Comparison of ENCODE assay signal across 11 mouse cellular contexts in genomic region chr10:59958458-59958857, GRCm38 (mm10). TPM values are rescaled to one million over a fixed set of nuclear protein-coding genes. Genes with fewer than 3 reads are reported as not detected.
A peak's percentile ranks its signal among the peaks of the same experiment; 100 is the strongest.
DNase-seq lines count a peak whose midpoint lies in the region; ATAC-seq and TF ChIP-seq lines count a peak whose summit lies in the region.
"Had no signal": no experiment of that assay in that cellular context is flagged by ENCODE, and none has a peak within 500 bp of the region (broad histone marks: within the 10 kb centered on the region; RNA-seq: fewer than 3 reads in every experiment).

No protein-coding gene starts in this region.

- ATAC-seq in forebrain, embryonic 14.5 days = peak; percentile 70
- peak; percentile 65 for ATAC-seq in midbrain, embryonic 13.5 days
- ATAC-seq in kidney, embryonic 16.5 days (ENCODE audit: low FRiP score, low TSS enrichment) = no peak
- ATAC-seq: inflammation-experienced regulatory T-cells, adult 6 months had no signal

- 26% methylated on average over 5 of the region's 5 CpGs for WGBS in heart, embryonic 10.5 days
- WGBS in forebrain, embryonic 14.5 days = 14% methylated on average over 5 of the region's 5 CpGs
- 21% methylated on average over 5 of the region's 5 CpGs for WGBS in midbrain, embryonic 13.5 days
- 59% methylated on average over 5 of the region's 5 CpGs for WGBS in kidney, embryonic 16.5 days

- no peaks in the 10 kb centered on the region for H3K36me3 ChIP-seq in heart, embryonic 10.5 days
- H3K36me3 ChIP-seq in E14TG2a.4 (ENCODE audit: insufficient read depth, low read length) = no peaks in the 10 kb centered on the region
- no peaks in the 10 kb centered on the region for H3K36me3 ChIP-seq in forebrain, embryonic 14.5 days (ENCODE audit: control insufficient read depth, insufficient read depth, low read length)
- no peaks in the 10 kb centered on the region for H3K36me3 ChIP-seq in midbrain, embryonic 13.5 days
- H3K36me3 ChIP-seq in kidney, embryonic 16.5 days (ENCODE audit: insufficient read depth, low read length) = no peaks in the 10 kb centered on the region
- H3K36me3 ChIP-seq: liver, embryonic 13.5 days had no signal

- H3K27me3 ChIP-seq in heart, embryonic 10.5 days (ENCODE audit: insufficient read depth, poor library complexity, severe bottlenecking) = peaks cover 40% of the 10 kb centered on the region
- peaks cover 83% of the 10 kb centered on the region for H3K27me3 ChIP-seq in E14TG2a.4 (ENCODE audit: insufficient read depth, low read length)
- H3K27me3 ChIP-seq in forebrain, embryonic 14.5 days (replicated peaks; ENCODE audit: control insufficient read depth, insufficient read depth, low read length) = no peaks in the 10 kb centered on the region
- H3K27me3 ChIP-seq in midbrain, embryonic 13.5 days = no peaks in the 10 kb centered on the region
- 0 out of 2 replicates have a peak, but pooled peaks cover 3% of the 10 kb centered on the region for H3K27me3 ChIP-seq in kidney, embryonic 16.5 days (ENCODE audit: insufficient read depth, low read length)

- no peak overlapping the region for H3K4me3 ChIP-seq in heart, embryonic 10.5 days
- 0 out of 2 replicates have a peak overlapping the region, but pooled peaks have one; percentile 37 for H3K4me3 ChIP-seq in E14TG2a.4 (replicated peaks; ENCODE audit: low read length)
- no peak overlapping the region for H3K4me3 ChIP-seq in forebrain, embryonic 14.5 days (ENCODE audit: low read depth, low read length)
- H3K4me3 ChIP-seq in midbrain, embryonic 13.5 days (replicated peaks) = 0 out of 2 replicates have a peak overlapping the region, but pooled peaks have one; percentile 28
- H3K4me3 ChIP-seq in kidney, embryonic 16.5 days (ENCODE audit: low read length) = no peak overlapping the region
- H3K4me3 ChIP-seq: liver, embryonic 13.5 days had no signal

- H3K27ac ChIP-seq in heart, embryonic 10.5 days = no peak overlapping the region
- peak overlapping the region; percentile 90 for H3K27ac ChIP-seq in forebrain, embryonic 14.5 days (ENCODE audit: low read depth, low read length)
- H3K27ac ChIP-seq in midbrain, embryonic 13.5 days = peak overlapping the region; percentile 88
- no peak overlapping the region for H3K27ac ChIP-seq in kidney, embryonic 16.5 days (ENCODE audit: low read length)
- H3K27ac ChIP-seq: liver, embryonic 13.5 days had no signal

- peaks cover 20% of the 10 kb centered on the region for H3K4me1 ChIP-seq in heart, embryonic 10.5 days
- peaks cover 78% of the 10 kb centered on the region for H3K4me1 ChIP-seq in E14TG2a.4 (replicated peaks; ENCODE audit: low read depth, low read length)
- H3K4me1 ChIP-seq in forebrain, embryonic 14.5 days (ENCODE audit: control insufficient read depth, insufficient read depth, low read length) = peaks cover 32% of the 10 kb centered on the region
- H3K4me1 ChIP-seq in midbrain, embryonic 13.5 days (replicated peaks) = peaks cover 38% of the 10 kb centered on the region
- H3K4me1 ChIP-seq in kidney, embryonic 16.5 days (ENCODE audit: insufficient read depth, low read length) = peaks cover 16% of the 10 kb centered on the region
- H3K4me1 ChIP-seq: liver, embryonic 13.5 days had no signal

- peak overlapping the region; percentile 45 for H3K4me2 ChIP-seq in forebrain, embryonic 14.5 days (ENCODE audit: low read length)
- H3K4me2 ChIP-seq in midbrain, embryonic 13.5 days (replicated peaks) = peak overlapping the region; percentile 50
- H3K4me2 ChIP-seq in kidney, embryonic 16.5 days (replicated peaks; ENCODE audit: low read depth, low read length) = no peak overlapping the region
- H3K4me2 ChIP-seq: liver, embryonic 13.5 days had no signal

- peak overlapping the region; percentile 35; the same call in 1 of the 2 replicates for H3K9ac ChIP-seq in forebrain, embryonic 14.5 days (ENCODE audit: low read length)
- H3K9ac ChIP-seq in midbrain, embryonic 13.5 days (replicated peaks) = peak overlapping the region; percentile 59; the same call in 1 of the 2 replicates
- H3K9ac ChIP-seq in kidney, embryonic 16.5 days (replicated peaks; ENCODE audit: low read length) = no peak overlapping the region
- H3K9ac ChIP-seq: liver, embryonic 13.5 days had no signal

- peak; percentile 95 for DNase-seq in heart, adult 11 months
- no peak for DNase-seq in heart, embryonic 10.5 days (ENCODE audit: low spot score)
- DNase-seq in forebrain, embryonic 14.5 days (ENCODE audit: low spot score) = peak; percentile 67
- DNase-seq in kidney, postnatal 36 days = no peak
- no peak for DNase-seq in lung, postnatal 10 days
- DNase-seq: adrenal gland, adult 2 months; liver, embryonic 13.5 days had no signal

- TF ChIP-seq CTCF in E14TG2a.4 (conservative IDR thresholded peaks at IDR 0.05; ENCODE audit: low read length) = no peak

- no peaks in the 10 kb centered on the region for H3K9me3 ChIP-seq in heart, embryonic 10.5 days
- no peaks in the 10 kb centered on the region for H3K9me3 ChIP-seq in E14TG2a.4 (ENCODE audit: low read length)
- H3K9me3 ChIP-seq in forebrain, embryonic 14.5 days (replicated peaks; ENCODE audit: control insufficient read depth, low read length) = no peaks in the 10 kb centered on the region
- H3K9me3 ChIP-seq in midbrain, embryonic 13.5 days = no peaks in the 10 kb centered on the region
- no peaks in the 10 kb centered on the region for H3K9me3 ChIP-seq in kidney, embryonic 16.5 days (ENCODE audit: low read length)
- H3K9me3 ChIP-seq: liver, embryonic 13.5 days had no signal

RNA-seq across cellular contexts. Expression of gene Ddit4, which starts 6.8 kb away (rescaled TPM):
- polyA plus RNA-seq in heart, embryonic 10.5 days (2016; fragmentation: Nextera tagmentation; extraction: Ambion mirVana) = 17.6 and 32.8 TPM in 2 replicates
- 10.2 and 11.1 TPM in 2 replicates for polyA plus RNA-seq in forebrain, embryonic 14.5 days (2014; fragmentation: Nextera tagmentation; extraction: Ambion mirVana)
- 48.5 and 58.7 TPM in 2 replicates for polyA plus RNA-seq in midbrain, embryonic 13.5 days (2015; fragmentation: Nextera tagmentation; extraction: Ambion mirVana)
- polyA plus RNA-seq in kidney, embryonic 16.5 days (2015; fragmentation: Nextera tagmentation; extraction: Ambion mirVana) = 30.6 and 31.9 TPM in 2 replicates

RNA-seq across cellular contexts. Expression of gene Ascc1, which starts 44.1 kb away (rescaled TPM):
- 33.0 and 36.2 TPM in 2 replicates for polyA plus RNA-seq in heart, embryonic 10.5 days (2016; fragmentation: Nextera tagmentation; extraction: Ambion mirVana)
- 45.4 and 50.2 TPM in 2 replicates for polyA plus RNA-seq in forebrain, embryonic 14.5 days (2014; fragmentation: Nextera tagmentation; extraction: Ambion mirVana)
- polyA plus RNA-seq in midbrain, embryonic 13.5 days (2015; fragmentation: Nextera tagmentation; extraction: Ambion mirVana) = 49.5 and 50.6 TPM in 2 replicates
- polyA plus RNA-seq in kidney, embryonic 16.5 days (2015; fragmentation: Nextera tagmentation; extraction: Ambion mirVana) = 56.3 and 58.0 TPM in 2 replicates

RNA-seq across cellular contexts. Expression of gene Anapc16, which starts 44.5 kb away (rescaled TPM):
- polyA plus RNA-seq in heart, embryonic 10.5 days (2016; fragmentation: Nextera tagmentation; extraction: Ambion mirVana) = 93.3 and 94.6 TPM in 2 replicates
- polyA plus RNA-seq in forebrain, embryonic 14.5 days (2014; fragmentation: Nextera tagmentation; extraction: Ambion mirVana) = 96.5 and 99.7 TPM in 2 replicates
- polyA plus RNA-seq in midbrain, embryonic 13.5 days (2015; fragmentation: Nextera tagmentation; extraction: Ambion mirVana) = 121 TPM in 2 replicates
- polyA plus RNA-seq in kidney, embryonic 16.5 days (2015; fragmentation: Nextera tagmentation; extraction: Ambion mirVana) = 93.6 and 95.2 TPM in 2 replicates

Comparison
In these comparisons a context has a peak if more than half of its experiments do, and no peak if none do; other contexts are left out.
1. DNase-seq: peak in heart, adult 11 months (single experiment) and forebrain, embryonic 14.5 days (single experiment); none in heart, embryonic 10.5 days (single experiment), kidney, postnatal 36 days (0 of 2) and lung, postnatal 10 days (single experiment).
2. H3K27ac ChIP-seq: peak in forebrain, embryonic 14.5 days (single experiment) and midbrain, embryonic 13.5 days (single experiment); none in heart, embryonic 10.5 days (single experiment) and kidney, embryonic 16.5 days (single experiment).
3. H3K4me3 ChIP-seq: peak in E14TG2a.4 (single experiment) and midbrain, embryonic 13.5 days (single experiment); none in heart, embryonic 10.5 days (single experiment), forebrain, embryonic 14.5 days (single experiment) and kidney, embryonic 16.5 days (single experiment).